Mouse (Mus musculus): ENCODE data around the gene Arhgef3.
A peak's percentile ranks its signal among the peaks of the same experiment; 100 is the strongest.
"Not testable (repeated sequence)": the region's sequence is repeated elsewhere in the genome, so short reads cannot be mapped to it uniquely, and the experiment has no call there.

Arhgef3 gene

DNA sequence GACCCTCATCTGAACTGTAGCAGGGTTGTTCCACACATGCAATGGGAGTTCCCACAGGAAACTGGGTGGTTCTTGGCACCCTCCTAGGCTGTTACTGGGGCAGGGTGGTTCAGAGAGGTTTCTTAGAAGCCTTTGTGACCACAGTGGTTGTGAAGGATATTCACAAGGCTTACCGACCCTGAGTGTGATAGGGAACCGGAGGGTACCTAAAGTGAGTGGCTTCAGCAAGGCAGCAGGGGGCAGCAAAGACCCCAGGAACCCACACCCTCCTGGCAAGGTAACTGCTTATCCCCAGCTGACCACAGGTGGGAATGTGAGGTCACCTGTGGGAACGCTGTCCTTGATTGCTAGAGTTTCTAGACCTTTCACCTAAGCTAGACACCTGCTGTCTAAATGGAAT is 77.8 kb downstream of the Arhgef3 start:
- DNase-seq (ENCODE audit: low spot score): no peak

DNA sequence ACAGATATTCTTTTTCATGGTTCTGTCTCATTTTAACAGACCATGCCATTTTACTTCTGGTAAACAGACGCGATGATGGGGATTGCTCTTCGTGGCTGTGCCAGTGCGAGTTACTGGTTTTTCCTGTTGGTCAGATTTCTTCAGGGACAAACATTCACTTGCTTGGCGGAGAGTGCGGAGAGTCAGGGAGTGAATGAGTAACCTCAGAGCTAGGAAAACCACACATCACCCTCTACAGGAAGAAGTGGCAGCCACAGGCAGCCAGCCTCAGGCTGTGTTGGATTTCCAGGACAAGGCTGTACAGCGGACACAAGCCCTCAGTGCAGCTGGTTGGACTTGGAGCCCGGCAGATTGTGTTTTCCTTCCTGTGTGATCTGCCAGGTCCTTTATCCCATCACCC is 82.3 kb downstream of the Arhgef3 start:
- DNase-seq (ENCODE audit: low spot score): no peak

DNA sequence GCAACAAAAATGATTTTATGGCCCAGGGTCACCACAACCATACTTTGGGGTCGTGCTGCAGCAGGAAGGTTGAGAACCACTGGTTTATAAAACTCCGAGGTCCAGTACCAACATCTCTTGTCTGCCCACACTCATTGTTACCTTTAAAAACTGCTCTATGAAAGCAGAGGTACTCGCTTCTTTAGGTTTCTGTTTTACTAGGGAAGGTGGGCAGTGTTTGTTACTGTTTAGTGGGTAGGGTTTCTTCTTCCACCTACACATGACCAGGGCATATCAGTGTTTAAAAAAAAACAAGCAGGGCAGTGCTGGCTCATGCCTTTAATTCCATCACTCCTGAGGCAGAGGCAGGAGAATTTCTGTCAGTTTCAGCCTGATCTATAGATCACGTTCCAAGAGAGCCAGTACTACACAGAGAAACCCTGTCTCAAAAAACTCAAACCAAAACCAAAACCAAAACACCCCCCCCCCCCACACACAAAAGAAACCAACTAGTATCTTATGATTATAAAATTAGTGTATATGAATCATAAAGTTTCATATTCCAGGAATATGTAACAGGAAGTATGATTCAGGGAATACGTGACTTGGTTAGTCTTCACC is 83.9 kb downstream of the Arhgef3 start:
- no peak for DNase-seq (ENCODE audit: low spot score)

DNA sequence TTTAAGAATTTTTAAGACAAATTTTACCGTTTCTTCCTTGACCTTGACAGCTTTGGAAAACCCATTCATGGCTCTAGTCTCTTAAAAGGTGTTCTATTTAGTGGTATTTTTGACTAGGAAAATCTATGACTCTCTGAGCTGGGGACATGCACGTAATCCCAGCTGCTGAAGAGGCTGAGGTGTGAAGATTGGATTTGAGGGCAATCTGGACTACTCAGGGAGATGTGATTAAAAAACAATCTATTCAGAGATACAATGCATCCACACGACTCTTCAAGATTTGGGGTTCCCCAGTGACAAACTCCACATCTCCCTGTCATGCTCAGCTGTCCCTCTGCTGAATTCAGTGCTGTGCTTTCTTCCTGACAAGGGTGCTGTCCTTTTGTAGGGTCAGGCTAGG is 84.4 kb downstream of the Arhgef3 start:
- no peak for DNase-seq (ENCODE audit: low spot score)

DNA sequence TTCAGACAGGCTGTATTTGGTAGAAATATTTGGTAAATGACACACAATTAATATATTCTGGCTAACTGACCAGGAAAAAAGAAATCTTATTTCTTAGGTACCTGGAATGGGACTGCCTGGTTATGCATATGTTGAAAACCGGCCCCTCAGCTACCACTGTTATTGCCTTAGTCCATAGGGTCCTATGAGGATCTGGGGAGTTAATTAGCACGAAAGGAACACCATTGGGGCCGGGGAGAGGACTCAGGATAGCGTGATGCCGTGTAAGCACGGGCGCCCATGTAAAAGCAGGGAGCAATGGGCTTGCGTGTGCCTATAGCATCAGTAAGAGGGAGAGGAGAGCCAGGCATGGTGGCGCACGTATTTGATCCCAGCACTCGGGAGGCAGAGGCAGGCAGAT is 85.2 kb downstream of the Arhgef3 start:
- DNase-seq (ENCODE audit: low spot score): no peak

DNA sequence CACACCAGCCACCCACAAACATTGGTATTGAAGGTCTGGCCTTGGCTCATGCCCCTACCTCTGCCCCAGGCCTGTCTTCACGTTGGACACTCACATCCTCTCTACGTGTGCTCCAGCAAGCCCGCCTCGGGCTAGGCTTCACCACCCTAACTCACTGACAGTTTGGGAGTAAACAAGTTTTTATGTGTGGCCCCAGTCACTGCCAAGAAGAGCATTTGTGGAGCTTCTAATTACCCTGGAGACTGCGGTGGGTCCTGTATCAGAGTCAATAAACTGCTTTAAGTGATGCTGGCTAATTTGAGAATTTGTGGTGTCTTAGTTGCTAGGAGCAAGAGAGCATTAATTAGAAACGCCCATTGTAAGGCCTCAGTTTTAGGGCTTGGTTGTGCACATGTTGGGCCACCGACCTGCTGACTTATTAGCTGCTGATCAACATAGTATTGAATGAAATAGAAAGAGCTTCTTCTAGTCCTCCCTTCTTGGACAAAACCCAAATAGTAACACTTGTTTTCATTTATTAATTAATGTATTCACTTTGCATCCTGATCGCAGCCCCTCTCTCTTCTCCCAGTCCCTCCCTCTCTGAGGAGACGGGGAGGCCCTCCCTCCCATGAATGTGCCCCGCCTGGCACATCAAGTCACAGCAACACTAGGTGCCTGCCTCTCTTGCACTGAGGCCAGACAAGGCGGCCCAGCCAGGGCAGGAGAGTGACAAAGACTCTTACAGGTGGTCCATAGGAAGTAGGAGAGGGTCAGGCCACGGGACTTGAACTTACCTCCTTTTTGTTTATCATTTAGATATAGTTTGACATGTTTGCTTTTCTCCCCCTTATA is 86.3 kb downstream of the Arhgef3 start:
- DNase-seq (ENCODE audit: low spot score): no peak

DNA sequence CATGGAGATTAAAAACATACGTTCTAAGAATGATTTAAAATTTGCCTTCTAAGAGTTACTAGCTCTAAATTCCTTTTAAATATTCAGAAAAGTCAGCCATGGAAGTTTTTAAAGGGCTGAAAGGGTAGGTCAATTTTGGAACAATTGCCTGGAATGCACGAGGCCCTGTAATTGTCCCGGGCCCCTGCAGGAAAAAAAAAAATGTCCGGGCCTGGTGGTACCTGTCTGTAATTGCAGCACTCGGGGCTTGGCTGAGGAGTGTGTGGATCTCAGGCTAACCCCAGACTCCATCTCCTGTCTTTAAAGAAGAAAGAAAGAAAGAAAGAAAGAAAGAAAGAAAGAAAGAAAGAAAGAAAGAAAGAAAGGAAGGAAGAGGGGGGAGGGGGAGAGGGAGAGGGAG is 87.1 kb downstream of the Arhgef3 start:
- peak; percentile 17 for DNase-seq (ENCODE audit: low spot score)

DNA sequence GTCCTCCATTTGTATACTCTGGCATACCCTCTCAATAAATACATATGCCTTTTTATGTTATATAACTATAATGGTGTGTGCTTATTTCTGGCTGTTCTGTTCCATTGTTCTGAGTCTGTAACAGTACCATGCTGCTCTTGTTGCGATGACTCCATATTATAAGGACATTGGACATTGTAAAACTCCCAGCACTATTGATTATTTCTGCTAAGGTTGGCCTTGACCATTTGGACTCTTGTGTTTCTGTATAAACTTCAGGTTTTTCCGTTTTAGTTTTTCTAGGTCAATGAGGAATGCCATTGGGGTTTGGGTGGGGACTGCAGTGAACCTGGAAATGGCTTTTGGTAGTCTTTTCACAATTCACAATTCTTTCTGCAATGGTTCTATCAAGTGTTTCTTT is 90.0 kb downstream of the Arhgef3 start:
- no peak for DNase-seq (ENCODE audit: low spot score)

DNA sequence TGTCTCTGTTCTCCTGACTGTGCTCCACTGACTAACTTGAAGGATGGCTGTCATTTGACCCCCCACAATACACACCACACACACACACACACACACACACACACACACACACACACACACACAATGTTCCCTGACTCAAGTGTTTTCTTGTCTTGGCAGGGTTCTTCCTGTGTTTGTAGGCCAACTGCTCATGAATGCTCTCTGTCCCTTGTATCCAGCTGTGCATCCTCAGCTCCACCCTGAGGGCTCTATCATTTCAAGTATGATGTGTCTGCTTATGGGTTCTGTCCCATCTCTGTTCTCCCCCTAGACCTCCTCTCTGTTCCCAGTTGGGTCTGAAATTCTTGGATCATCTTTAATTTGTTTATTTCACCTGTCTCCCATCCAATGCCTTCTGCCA is 91.7 kb downstream of the Arhgef3 start:
- no peak for DNase-seq (ENCODE audit: low spot score)

DNA sequence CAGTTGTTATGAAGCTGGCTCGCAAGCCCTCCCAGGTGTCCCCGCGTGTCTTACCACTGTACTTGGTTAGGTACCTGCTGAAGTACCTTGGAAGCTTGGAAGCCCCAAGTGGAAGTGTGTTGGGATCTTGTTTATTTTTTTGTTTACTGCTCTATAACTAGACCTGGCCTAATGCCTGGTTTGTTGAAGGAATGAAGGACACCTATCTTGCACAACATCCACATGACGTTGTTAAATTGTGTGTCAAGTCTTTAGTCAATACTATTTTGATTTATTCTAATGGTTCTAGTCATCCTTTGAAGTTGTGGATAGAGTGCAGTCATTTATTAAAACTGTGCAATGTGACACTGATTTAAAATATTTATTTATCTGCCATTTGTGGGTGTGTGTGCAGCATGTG is 94.8 kb downstream of the Arhgef3 start:
- DNase-seq (ENCODE audit: low spot score): no peak

DNA sequence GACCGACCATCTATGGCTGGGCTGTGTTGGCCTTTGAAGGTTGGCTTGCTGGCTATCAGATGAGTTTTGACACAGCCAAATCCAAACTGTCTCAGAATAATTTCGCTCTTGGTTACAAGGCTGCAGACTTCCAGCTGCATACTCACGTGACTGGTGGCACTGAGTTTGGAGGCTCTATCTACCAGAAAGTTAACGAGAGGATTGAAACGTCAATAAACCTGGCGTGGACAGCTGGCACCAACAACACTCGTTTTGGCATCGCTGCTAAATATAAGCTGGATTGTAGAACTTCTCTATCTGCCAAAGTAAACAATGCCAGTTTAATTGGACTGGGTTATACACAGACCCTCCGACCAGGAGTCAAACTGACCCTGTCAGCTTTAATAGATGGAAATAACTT is 96.1 kb downstream of the Arhgef3 start:
- not testable (repeated sequence) for DNase-seq (ENCODE audit: low spot score)

DNA sequence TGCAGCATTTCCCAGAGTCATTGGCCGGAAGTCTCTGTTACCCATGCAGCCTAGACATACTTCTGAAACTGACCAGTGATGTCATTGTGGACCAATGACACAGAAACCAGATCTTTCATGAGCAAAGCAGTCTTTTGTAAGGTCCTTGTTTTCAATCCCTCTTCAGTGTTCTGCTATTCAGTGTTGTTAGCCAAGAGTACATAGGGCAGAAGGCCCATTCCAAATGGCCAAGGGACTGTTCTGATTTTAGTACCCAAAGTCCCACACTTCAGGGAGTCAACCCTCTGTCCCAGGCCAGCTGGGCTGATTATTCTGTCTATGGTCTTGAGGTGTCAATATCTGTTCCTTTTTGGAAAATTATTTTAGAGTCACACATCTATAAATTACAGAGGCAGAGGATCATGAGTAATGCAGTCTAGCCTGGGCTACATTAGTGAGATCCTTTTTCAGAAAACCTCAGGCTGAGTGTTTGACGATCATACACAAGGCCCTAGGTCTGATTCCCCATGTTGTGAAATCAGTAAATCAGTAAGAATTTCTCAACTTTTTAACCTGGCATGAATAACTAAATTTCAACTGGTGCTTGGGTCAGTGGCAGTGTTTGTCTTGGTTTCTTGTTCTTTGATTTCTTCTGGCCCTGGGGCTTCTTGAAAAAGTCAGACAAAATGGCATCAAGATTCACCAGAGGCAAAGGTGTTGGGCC is 97.2 kb downstream of the Arhgef3 start:
- no peak for DNase-seq (ENCODE audit: low spot score)

DNA sequence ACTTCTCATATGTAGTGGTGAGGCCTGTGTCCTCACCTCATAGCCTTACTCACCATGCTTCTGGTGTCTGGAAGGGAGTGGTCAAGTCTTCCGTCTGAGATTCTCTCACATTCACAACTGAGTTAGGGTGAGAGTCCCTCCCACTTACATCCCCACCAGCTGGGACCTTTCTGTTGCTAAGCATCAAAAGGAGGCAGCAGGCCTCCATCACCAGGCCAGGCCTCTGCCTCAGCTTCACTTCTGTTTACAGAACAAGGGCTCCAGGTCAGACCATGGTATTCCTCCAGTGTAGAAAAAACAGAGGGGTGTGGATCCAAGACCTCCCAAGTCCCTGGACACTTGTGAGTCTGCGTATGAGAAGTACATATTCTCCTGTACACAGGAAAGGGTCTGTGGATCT is 99.5 kb downstream of the Arhgef3 start:
- no peak for DNase-seq (ENCODE audit: low spot score)

DNA sequence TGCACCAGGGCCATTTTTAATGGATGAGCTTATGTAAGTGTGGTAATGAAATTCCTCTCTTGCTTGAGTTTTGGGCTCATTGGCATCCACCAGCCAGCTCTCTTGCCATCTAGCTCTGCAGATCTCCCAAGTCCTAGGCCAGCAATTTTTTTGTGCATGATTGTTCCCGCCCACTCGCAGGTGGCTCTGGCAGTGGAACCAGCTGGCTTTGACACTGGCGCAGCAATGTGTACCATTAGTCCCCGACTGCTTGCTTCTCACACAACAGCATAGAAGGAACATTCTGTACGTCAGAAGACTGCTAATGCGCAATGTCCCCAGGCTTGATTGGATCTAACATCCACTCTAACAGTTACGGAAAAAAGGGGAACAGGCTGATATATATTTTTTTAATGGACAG is 105.0 kb downstream of the Arhgef3 start:
- no peak for DNase-seq (ENCODE audit: low spot score)

DNA sequence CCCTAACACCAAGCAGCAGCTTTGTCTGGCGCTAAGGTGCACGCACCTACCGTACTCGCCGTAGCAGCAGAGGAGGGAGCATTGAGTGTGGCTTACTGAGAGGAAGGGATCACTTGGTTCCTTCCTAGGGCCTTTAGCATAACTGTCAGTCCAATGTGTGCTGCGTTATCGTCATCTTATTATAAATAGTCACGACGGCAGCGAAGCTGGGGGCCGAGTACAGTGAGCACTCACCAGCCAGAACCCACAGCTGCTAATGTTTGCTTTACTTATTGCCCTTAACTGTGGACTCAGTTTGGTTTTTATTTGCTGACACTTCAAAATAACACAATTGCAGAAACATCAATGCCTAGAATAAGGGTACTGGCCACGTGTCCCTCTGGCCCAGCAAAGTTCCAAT is 105.6 kb downstream of the Arhgef3 start:
- no peak for DNase-seq (ENCODE audit: low spot score)

DNA sequence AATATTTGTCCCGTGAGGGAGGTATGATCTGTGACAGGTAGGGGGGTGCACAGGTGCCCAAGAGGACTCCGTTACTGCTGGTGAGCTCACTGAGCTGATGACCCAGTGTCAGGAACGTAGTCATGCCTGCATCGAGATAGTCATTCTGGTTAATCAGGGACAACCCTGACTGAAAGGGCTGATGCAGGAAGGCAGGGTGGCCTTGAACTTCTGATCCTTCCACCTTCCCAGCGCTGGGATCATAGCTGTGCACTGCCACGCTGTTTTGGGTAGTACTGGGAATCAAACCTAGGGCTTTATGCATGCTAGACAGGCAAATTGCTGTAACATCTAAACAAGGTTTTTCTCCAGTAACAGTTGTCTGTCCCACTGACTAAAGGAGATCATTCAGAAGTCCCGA is 109.9 kb downstream of the Arhgef3 start:
- no peak for DNase-seq (ENCODE audit: low spot score)

DNA sequence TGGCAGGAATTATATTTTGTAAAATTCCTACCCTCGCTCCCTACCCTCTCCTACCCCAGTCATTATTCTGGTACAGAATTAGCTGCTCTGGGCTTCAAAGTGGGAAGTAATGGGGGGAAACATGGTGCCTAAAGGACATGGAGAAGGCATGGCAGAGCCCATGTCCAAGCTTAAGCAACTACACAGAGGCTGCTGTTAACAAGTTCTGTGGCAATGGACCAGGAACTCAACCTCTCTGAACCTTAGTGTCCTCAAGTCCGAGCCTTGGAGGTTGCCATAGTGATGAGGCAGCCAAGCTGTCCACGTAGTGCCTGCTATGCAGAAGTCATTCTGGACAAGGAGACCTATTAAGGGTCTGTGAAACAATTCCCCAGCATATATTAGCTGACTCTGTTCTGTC is 111.6 kb downstream of the Arhgef3 start:
- no peak for DNase-seq (ENCODE audit: low spot score)

DNA sequence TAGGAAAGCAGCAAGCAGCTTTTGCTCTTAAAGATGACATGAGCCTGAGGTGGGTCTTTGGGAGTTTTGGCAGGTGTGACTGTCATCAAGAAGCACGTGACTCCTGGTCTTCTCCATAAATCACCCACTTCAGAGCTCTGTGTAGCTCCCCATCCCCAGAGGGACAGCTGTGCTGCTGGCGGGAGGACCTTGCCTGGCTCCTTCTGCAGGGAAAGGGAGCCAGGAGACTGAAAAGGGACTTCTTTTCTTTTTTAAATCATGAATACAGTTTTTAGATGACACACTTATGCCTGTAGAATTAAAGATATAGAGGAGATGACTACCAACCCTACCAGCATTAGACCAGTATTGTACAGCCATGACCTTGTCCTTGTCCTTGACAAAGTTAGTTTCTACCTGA is 113.6 kb downstream of the Arhgef3 start:
- DNase-seq (ENCODE audit: low spot score): no peak

DNA sequence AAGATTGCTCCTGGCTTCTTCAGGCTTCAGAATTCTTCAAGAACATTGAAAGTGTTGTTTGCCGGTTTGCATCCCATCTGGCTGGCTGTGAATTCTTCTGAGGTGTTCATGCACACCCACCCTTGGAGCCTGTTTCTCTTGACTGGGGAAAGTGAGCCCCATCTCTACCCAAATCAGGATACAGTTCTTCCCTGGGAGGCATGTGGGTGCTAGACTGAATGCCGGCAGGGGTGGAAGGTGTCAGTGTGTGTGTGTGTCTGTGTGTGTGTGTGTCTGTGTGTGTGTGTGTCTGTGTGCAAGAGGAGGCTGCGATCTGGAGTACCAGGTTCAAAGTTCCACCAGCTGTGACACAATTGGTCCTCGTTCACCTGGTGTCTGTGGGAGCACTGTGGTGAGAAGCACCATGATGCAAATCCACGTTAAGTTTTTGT is 114.3 kb downstream of the Arhgef3 start:
- no peak for DNase-seq (ENCODE audit: low spot score)

DNA sequence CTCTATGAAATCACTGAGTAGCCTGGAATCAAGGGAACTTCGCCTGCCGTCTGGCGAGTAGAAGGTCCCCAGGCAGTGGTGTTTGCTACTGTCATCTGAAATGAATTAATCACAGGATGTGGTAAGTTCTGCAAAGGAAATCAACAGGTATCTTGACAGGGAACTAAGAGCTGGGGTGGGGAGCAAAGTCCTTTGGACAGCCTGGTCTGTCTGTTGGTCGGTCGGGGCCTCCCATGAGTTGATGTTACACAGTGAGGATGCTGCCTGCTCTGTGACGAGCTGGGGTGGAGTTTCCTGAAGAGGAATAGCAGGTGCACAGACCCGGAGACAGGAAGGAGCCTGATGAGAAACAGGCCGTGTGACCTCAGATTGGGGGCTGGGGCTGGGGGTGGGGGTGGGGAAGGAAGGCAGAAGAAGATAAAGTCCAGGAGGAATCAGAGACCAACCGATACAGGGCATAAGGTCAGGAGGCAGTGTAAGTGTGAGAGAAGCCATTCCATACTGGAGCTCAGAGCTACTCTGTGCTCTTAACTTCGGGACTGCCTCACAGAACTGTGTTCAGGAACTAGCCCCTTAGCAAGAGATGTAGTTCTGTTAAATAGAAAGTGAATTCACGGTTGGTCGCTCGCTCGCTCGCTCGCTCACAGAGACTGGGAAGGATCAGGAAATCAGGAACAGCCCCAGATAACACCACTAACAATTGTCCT is 114.9 kb downstream of the Arhgef3 start:
- DNase-seq (ENCODE audit: low spot score): peak; percentile 35

DNA sequence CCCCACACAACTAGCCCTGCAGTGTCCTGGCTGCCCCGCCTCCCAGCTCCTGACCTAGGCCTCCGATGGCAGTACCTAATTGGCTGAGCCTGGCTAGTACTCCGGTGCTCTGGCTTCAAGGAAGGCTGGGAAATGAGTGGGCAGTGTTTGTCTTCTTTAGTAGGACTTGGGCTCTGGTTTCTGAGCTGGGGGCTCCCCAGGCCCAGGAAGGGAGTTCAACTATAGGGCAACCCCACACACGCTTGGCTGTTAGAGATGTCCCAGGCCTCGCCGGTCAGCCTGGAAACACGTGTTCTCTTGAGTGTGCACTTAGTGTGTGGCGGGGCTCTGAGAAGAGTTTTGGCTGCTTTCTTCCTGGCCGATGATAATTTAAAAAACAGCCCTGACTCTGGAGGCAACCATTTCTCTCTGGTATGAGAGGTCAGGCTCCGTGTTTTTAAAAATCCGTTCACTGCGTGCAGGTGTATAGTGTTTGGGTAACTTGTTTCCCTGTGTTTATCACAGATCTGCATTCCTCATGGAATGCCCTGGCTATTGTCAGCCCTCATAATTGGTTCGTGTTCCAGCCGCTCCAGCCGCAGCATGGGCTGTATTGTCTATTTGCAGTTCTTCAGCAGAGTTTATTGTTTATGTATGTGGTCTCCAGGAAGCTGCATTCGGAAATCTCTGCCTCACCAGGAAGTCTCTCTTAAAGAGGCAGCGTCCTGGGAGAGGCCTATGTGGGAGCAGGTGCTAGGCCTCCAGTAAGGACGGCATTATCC is 115.7 kb downstream of the Arhgef3 start:
- DNase-seq (ENCODE audit: low spot score): peak; percentile 75

DNA sequence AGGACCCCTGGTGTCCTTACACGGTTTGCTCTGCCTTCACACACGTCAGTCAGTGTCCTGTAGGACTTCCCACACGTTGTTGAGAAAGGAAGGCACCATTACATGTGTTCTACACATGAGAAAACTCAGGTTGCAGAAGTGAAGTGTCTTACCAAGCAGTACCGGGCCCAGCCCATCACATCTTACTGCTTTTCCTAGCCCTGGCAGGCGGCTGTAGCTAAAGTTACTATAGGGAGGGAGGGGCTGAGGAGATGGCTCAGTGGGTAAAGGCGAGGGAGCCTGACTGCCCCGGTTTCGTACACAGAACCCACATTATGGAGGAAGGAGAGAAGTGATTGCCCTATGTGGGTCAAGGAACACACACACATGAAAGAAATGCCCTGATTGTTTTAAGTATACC is 116.8 kb downstream of the Arhgef3 start:
- no peak for DNase-seq (ENCODE audit: low spot score)

All from embryo, embryonic 10.5 days (tissue).